Comparison of ENCODE assay signal across 8 mouse cellular contexts in the genomic region with DNA sequence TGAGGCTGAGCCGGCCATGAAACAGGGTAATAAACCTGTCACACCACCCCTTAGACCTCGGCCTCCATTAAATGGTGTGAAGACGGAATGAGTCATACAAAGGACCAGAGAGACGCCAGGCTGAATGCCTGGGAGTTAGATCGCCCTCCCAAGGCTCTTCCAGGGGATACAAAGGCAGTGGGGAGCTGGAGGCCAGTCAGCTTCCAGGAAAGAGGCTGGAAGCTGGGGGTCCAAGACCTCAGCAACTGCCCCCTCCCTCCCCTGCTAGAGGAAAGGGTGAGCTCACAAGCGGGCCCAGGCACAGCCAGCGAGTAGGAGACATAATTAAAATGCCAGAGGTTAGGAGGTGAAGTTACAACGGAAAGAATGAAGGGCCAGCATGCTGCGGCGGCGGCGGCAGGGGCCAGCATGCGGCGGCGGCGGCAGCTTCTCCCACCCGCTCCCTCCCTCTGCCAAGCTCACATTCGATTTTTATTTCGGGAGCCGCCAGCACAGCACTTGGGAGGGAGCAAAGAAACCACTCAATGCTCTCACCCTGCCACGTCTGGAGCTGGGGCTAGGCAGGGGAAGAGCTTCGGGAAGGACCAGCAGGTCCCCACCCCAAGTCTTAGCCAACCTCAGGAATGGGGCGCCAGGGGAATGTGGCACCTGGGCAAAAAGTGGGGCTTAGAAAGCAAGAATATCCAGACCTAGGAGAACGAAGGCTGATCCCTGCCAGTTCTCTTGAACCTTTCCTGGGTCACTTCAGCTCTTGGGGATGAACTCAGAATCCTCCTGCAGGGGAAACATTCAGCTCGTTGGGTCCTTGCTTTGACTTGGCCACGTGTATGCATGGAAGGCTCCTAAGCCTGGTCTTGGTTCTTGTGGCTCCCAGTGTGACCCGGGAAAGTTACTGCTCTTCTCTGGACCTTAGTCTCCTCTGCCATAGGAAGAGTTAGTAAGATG. TPM values are rescaled to one million over a fixed set of nuclear protein-coding genes. Genes with fewer than 3 reads are reported as not detected.
A peak's percentile ranks its signal among the peaks of the same experiment; 100 is the strongest.
DNase-seq lines count a peak whose midpoint lies in the region; ATAC-seq and TF ChIP-seq lines count a peak whose summit lies in the region.

No protein-coding gene starts in this region.

- peak overlapping the region; percentile 24 for H3K4me3 ChIP-seq in kidney, embryonic 16.5 days (ENCODE audit: low read length)
- peak overlapping the region; percentile 11 to 20; a peak in 1 of 4 replicates for H3K4me3 ChIP-seq in heart, embryonic 14.5 days (ENCODE audit: control insufficient read depth in 1 of 2, insufficient read depth in 1 of 2, low read depth in 1 of 2, low read length in 2 of 2)
- H3K4me3 ChIP-seq in midbrain, embryonic 11.5 days (ENCODE audit: low read depth, low read length), result peak overlapping the region; percentile 18; the same call in 1 of the 2 replicates

- TF ChIP-seq POLR2A in brain, embryonic 14.5 days (IDR thresholded peaks at IDR 0.05; ENCODE audit: borderline replicate concordance, extremely low read depth, insufficient read depth, insufficient read length, poor library complexity, severe bottlenecking), result no peak

- TF ChIP-seq CTCF in brain, embryonic 14.5 days (IDR thresholded peaks at IDR 0.05; ENCODE audit: borderline replicate concordance, extremely low read depth, insufficient read depth, insufficient read length), result no peak

- H3K9ac ChIP-seq in kidney, embryonic 16.5 days (replicated peaks; ENCODE audit: low read length), result peak overlapping the region; percentile 40
- peak overlapping the region; percentile 56 for H3K9ac ChIP-seq in heart, embryonic 14.5 days (ENCODE audit: low read length)
- peak overlapping the region; percentile 59 for H3K9ac ChIP-seq in midbrain, embryonic 11.5 days (ENCODE audit: low read length)

- no peak for DNase-seq in kidney, adult 18-20 months
- DNase-seq in brain, embryonic 14.5 days (ENCODE audit: low read depth), result peak; percentile 48
- peak; percentile 94 for DNase-seq in midbrain, embryonic 11.5 days (ENCODE audit: low spot score, missing footprints)
- DNase-seq in cerebellum, postnatal 14 days, result no peak
- no peak for DNase-seq in thymus, adult 18-20 months
- no peak for DNase-seq in left cerebral cortex, adult 18-20 months (ENCODE audit: low spot score in 2 of 2)

- peaks cover 14% of the 10 kb centered on the region for H3K27me3 ChIP-seq in kidney, embryonic 16.5 days (ENCODE audit: insufficient read depth, low read length)
- peaks cover 25% of the 10 kb centered on the region for H3K27me3 ChIP-seq in heart, embryonic 14.5 days (ENCODE audit: control insufficient read depth, insufficient read depth, low read length)
- peaks cover 32% of the 10 kb centered on the region for H3K27me3 ChIP-seq in midbrain, embryonic 11.5 days (ENCODE audit: control insufficient read depth, insufficient read depth, low read length)

- no peaks in the 10 kb centered on the region for H3K9me3 ChIP-seq in kidney, embryonic 16.5 days (ENCODE audit: low read length)
- no peaks in the 10 kb centered on the region for H3K9me3 ChIP-seq in heart, embryonic 14.5 days (ENCODE audit: control insufficient read depth, low read length)
- no peaks in the 10 kb centered on the region for H3K9me3 ChIP-seq in midbrain, embryonic 11.5 days (ENCODE audit: control insufficient read depth, low read length)

- no peaks in the 10 kb centered on the region for H3K36me3 ChIP-seq in kidney, embryonic 16.5 days (ENCODE audit: insufficient read depth, low read length)
- no peaks in the 10 kb centered on the region for H3K36me3 ChIP-seq in heart, embryonic 14.5 days (ENCODE audit: control insufficient read depth, insufficient read depth, low read length)
- H3K36me3 ChIP-seq in midbrain, embryonic 11.5 days (ENCODE audit: control insufficient read depth, insufficient read depth, low read length), result no peaks in the 10 kb centered on the region

- peak; percentile 29; the same call in 1 of the 2 replicates for ATAC-seq in kidney, embryonic 16.5 days (ENCODE audit: low FRiP score, low TSS enrichment)
- no peak for ATAC-seq in heart, embryonic 14.5 days (ENCODE audit: insufficient number of reproducible peaks, insufficient read depth, low FRiP score, low read depth)
- ATAC-seq in midbrain, embryonic 11.5 days (ENCODE audit: low FRiP score), result 0 out of 2 replicates have a peak, but pooled peaks have one; percentile 22

- H3K4me2 ChIP-seq in kidney, embryonic 16.5 days (replicated peaks; ENCODE audit: low read depth, low read length), result peak overlapping the region; percentile 45
- H3K4me2 ChIP-seq in heart, embryonic 14.5 days (ENCODE audit: low read length), result peak overlapping the region; percentile 63
- H3K4me2 ChIP-seq in midbrain, embryonic 11.5 days, result peak overlapping the region; percentile 46

- peaks cover 54% of the 10 kb centered on the region for H3K4me1 ChIP-seq in kidney, embryonic 16.5 days (ENCODE audit: insufficient read depth, low read length)
- peaks cover 26 to 35% of the 10 kb centered on the region in 2 experiments for H3K4me1 ChIP-seq in heart, embryonic 14.5 days (ENCODE audit: control insufficient read depth in 2 of 2, insufficient read depth in 2 of 2, low read length in 2 of 2)
- peaks cover 12% of the 10 kb centered on the region for H3K4me1 ChIP-seq in midbrain, embryonic 11.5 days (ENCODE audit: control insufficient read depth, insufficient read depth, low read length)

- 3% methylated on average over 27 of the region's 27 CpGs for WGBS in kidney, embryonic 16.5 days
- WGBS in heart, embryonic 14.5 days, result 6% methylated on average over 27 of the region's 27 CpGs
- 5% methylated on average over 27 of the region's 27 CpGs for WGBS in midbrain, embryonic 11.5 days

- peak overlapping the region; percentile 95 for H3K27ac ChIP-seq in kidney, embryonic 16.5 days (ENCODE audit: low read length)
- peak overlapping the region; percentile 70 to 80 for H3K27ac ChIP-seq in heart, embryonic 14.5 days (replicated peaks in 1 of 2; ENCODE audit: control insufficient read depth in 1 of 2, insufficient read depth in 1 of 2, low read depth in 2 of 2, low read length in 2 of 2)
- H3K27ac ChIP-seq in midbrain, embryonic 11.5 days (ENCODE audit: low read depth, low read length), result peak overlapping the region; percentile 15; the same call in 1 of the 2 replicates

RNA-seq across cellular contexts. Expression of gene Col1a1, which starts 54.9 kb away (rescaled TPM):
- polyA plus RNA-seq in kidney, embryonic 16.5 days (2015; fragmentation: Nextera tagmentation; extraction: Ambion mirVana), result 869 and 941 TPM in 2 replicates
- polyA plus RNA-seq in brain, embryonic 14.5 days (2012; rRNA removed), result 44.1 and 192 TPM in 2 replicates
- 447 and 511 TPM in 2 replicates for polyA plus RNA-seq in heart, embryonic 14.5 days (2014; fragmentation: Nextera tagmentation; extraction: Ambion mirVana)
- polyA plus RNA-seq in midbrain, embryonic 11.5 days (2014; fragmentation: Nextera tagmentation; extraction: Ambion mirVana), result 128 and 136 TPM in 2 replicates
- total RNA-seq in left cerebral cortex, adult 18-20 months (2021), result 10 to 100 TPM in 1 of 2 experiments, 1 to 10 TPM in 1; 8.8 to 11.2 TPM

Comparison
In these comparisons a context has a peak if more than half of its experiments do, and no peak if none do; other contexts are left out.
1. H3K27ac ChIP-seq: peak in every context shown above with its lines; median percentile 95 in kidney, embryonic 16.5 days; 75 in heart, embryonic 14.5 days; 15 in midbrain, embryonic 11.5 days.
2. DNase-seq: peak in brain, embryonic 14.5 days (single experiment) and midbrain, embryonic 11.5 days (single experiment); none in kidney, adult 18-20 months (single experiment), cerebellum, postnatal 14 days (0 of 2), thymus, adult 18-20 months (0 of 2) and left cerebral cortex, adult 18-20 months (0 of 2).
3. Peak in every context shown above with its lines, with median percentiles within 50 percentile points of each other: H3K4me2 ChIP-seq, H3K4me3 ChIP-seq and H3K9ac ChIP-seq.